ENCODE assay signal across 8 mouse cellular contexts in genomic region chr6:39542631-39543597, GRCm38 (mm10). TPM values are rescaled to one million over a fixed set of nuclear protein-coding genes. Genes with fewer than 3 reads are reported as not detected.
DNase-seq lines count a peak whose midpoint lies in the region; ATAC-seq and TF ChIP-seq lines count a peak whose summit lies in the region.

No protein-coding gene starts in this region.

- no peak for TF ChIP-seq POLR2A in brain, embryonic 14.5 days (IDR thresholded peaks at IDR 0.05; ENCODE audit: borderline replicate concordance, extremely low read depth, insufficient read depth, insufficient read length, poor library complexity, severe bottlenecking)
- no peak for TF ChIP-seq POLR2A in limb, embryonic 14.5 days (IDR thresholded peaks at IDR 0.05; ENCODE audit: borderline replicate concordance, extremely low read depth, insufficient read depth, insufficient read length)

- TF ChIP-seq CTCF in brain, embryonic 14.5 days (IDR thresholded peaks at IDR 0.05; ENCODE audit: borderline replicate concordance, extremely low read depth, insufficient read depth, insufficient read length): no peak

- H3K36me3 ChIP-seq in ES-E14 (ENCODE audit: control insufficient read depth, insufficient read depth, low read length, poor library complexity, severe bottlenecking): peaks cover 2% of the 10 kb centered on the region; the same call in 1 of the 2 replicates
- no peaks in the 10 kb centered on the region for H3K36me3 ChIP-seq in hindbrain, embryonic 16.5 days (ENCODE audit: control insufficient read depth, insufficient read depth, low read length)
- no peaks in the 10 kb centered on the region for H3K36me3 ChIP-seq in limb, embryonic 14.5 days (ENCODE audit: control insufficient read depth, insufficient read depth, low read length)
- no peaks in the 10 kb centered on the region for H3K36me3 ChIP-seq in midbrain, embryonic 15.5 days (replicated peaks)

- peak overlapping the region; percentile 10; the same call in 1 of the 2 replicates for H3K4me2 ChIP-seq in hindbrain, embryonic 16.5 days (ENCODE audit: low read length)
- peak overlapping the region; percentile 31 for H3K4me2 ChIP-seq in limb, embryonic 14.5 days (replicated peaks; ENCODE audit: low read depth, low read length, severe bottlenecking)
- H3K4me2 ChIP-seq in midbrain, embryonic 15.5 days: peak overlapping the region; percentile 21; the same call in 1 of the 2 replicates

- H3K9me3 ChIP-seq in ES-E14 (ENCODE audit: control insufficient read depth, insufficient read depth, low read depth, low read length): no peaks in the 10 kb centered on the region
- no peaks in the 10 kb centered on the region for H3K9me3 ChIP-seq in hindbrain, embryonic 16.5 days (ENCODE audit: control insufficient read depth, low read length)
- no peaks in the 10 kb centered on the region for H3K9me3 ChIP-seq in limb, embryonic 14.5 days (ENCODE audit: control insufficient read depth, low read length)
- no peaks in the 10 kb centered on the region for H3K9me3 ChIP-seq in midbrain, embryonic 15.5 days

- peak overlapping the region; percentile 67; the same call in 1 of the 2 replicates for H3K9ac ChIP-seq in ES-E14 (ENCODE audit: insufficient read depth, low read depth, low read length, poor library complexity, severe bottlenecking)
- H3K9ac ChIP-seq in hindbrain, embryonic 16.5 days (ENCODE audit: low read depth, low read length): peak overlapping the region; percentile 35; the same call in 1 of the 2 replicates
- no peak overlapping the region for H3K9ac ChIP-seq in limb, embryonic 14.5 days (ENCODE audit: low read depth, low read length, severe bottlenecking)
- no peak overlapping the region for H3K9ac ChIP-seq in midbrain, embryonic 15.5 days

- no peak for DNase-seq in ES-E14 (ENCODE audit: low read depth, low spot score)
- peak; percentile 92 for DNase-seq in brain, embryonic 14.5 days (ENCODE audit: low read depth)
- peak; percentile 85 for DNase-seq in gastrocnemius, postnatal 14 days
- peak; percentile 91 for DNase-seq in limb, embryonic 14.5 days (ENCODE audit: low spot score)
- DNase-seq in thymus, postnatal 25 days: peak; percentile 31
- no peak for DNase-seq in layer of hippocampus, adult 9-11 months

- intact Hi-C loops in gastrocnemius, postnatal 14 days (cut with DNase I; ENCODE audit: low total_unique reads): no loop called here

- peaks cover 15 to 39% of the 10 kb centered on the region in 2 experiments for H3K4me1 ChIP-seq in ES-E14 (ENCODE audit: control insufficient read depth in 2 of 2, insufficient read depth in 2 of 2, low read length in 2 of 2, poor library complexity in 1 of 2)
- peaks cover 49% of the 10 kb centered on the region for H3K4me1 ChIP-seq in hindbrain, embryonic 16.5 days (ENCODE audit: control insufficient read depth, insufficient read depth, low read depth, low read length)
- peaks cover 59% of the 10 kb centered on the region for H3K4me1 ChIP-seq in limb, embryonic 14.5 days (ENCODE audit: control insufficient read depth, insufficient read depth, low read length)
- H3K4me1 ChIP-seq in midbrain, embryonic 15.5 days: peaks cover 59% of the 10 kb centered on the region

- peak; percentile 84 for ATAC-seq in hindbrain, embryonic 16.5 days
- ATAC-seq in limb, embryonic 14.5 days (ENCODE audit: low FRiP score, low read depth): peak; percentile 90
- peak; percentile 77 for ATAC-seq in midbrain, embryonic 15.5 days (replicated peaks)

- no peaks in the 10 kb centered on the region for H3K27me3 ChIP-seq in hindbrain, embryonic 16.5 days (replicated peaks; ENCODE audit: control insufficient read depth, insufficient read depth, low read length)
- H3K27me3 ChIP-seq in limb, embryonic 14.5 days (ENCODE audit: control insufficient read depth, insufficient read depth, low read length): no peaks in the 10 kb centered on the region
- no peaks in the 10 kb centered on the region for H3K27me3 ChIP-seq in midbrain, embryonic 15.5 days (replicated peaks)

- in situ Hi-C loops in ES-E14 (cut with MboI; ENCODE audit: low sequenced_read_pairs in 2 of 2, unreplicated experiment in 2 of 2): no loop called here

- peak overlapping the region; percentile 78; the same call in 1 of the 2 replicates for H3K27ac ChIP-seq in ES-E14 (ENCODE audit: insufficient read depth, low read depth, low read length, poor library complexity, severe bottlenecking)
- H3K27ac ChIP-seq in hindbrain, embryonic 16.5 days (ENCODE audit: low read depth, low read length): peak overlapping the region; percentile 29
- H3K27ac ChIP-seq in limb, embryonic 14.5 days (replicated peaks; ENCODE audit: low read depth, low read length): peak overlapping the region; percentile 87
- peak overlapping the region; percentile 71 for H3K27ac ChIP-seq in midbrain, embryonic 15.5 days

- WGBS in hindbrain, embryonic 16.5 days: 14% methylated on average over 15 of the region's 15 CpGs
- WGBS in limb, embryonic 14.5 days: 11% methylated on average over 15 of the region's 15 CpGs
- WGBS in midbrain, embryonic 15.5 days: 17% methylated on average over 15 of the region's 15 CpGs

- H3K4me3 ChIP-seq in ES-E14 (ENCODE audit: insufficient read depth in 1 of 2, low read depth in 1 of 2, low read length in 2 of 2, poor library complexity in 1 of 2, severe bottlenecking in 1 of 2): peak overlapping the region; percentile 11 to 48; a peak in 3 of 4 replicates
- no peak overlapping the region for H3K4me3 ChIP-seq in hindbrain, embryonic 16.5 days (ENCODE audit: low read length)
- no peak overlapping the region for H3K4me3 ChIP-seq in limb, embryonic 14.5 days (replicated peaks; ENCODE audit: low read length)
- H3K4me3 ChIP-seq in midbrain, embryonic 15.5 days: no peak overlapping the region

TF ChIP-seq in ES-E14, 5 proteins besides CTCF, POLR2A, EP300 and RAD21:
- TF ChIP-seq CHD2 (IDR thresholded peaks at IDR 0.05; ENCODE audit: low read depth, low read length): no peak
- TF ChIP-seq HCFC1 (IDR thresholded peaks at IDR 0.05; ENCODE audit: borderline replicate concordance, insufficient read depth, low read length): no peak
- TF ChIP-seq ZNF384 (IDR thresholded peaks at IDR 0.05; ENCODE audit: low read depth, low read length): no peak
- no peak for TF ChIP-seq ZC3H11A (IDR thresholded peaks at IDR 0.05; ENCODE audit: borderline replicate concordance, low read depth, low read length)
- TF ChIP-seq MAFK (IDR thresholded peaks at IDR 0.05; ENCODE audit: insufficient read depth, low read depth, low read length): no peak

RNA-seq across cellular contexts. Expression of gene Dennd2a, which starts 14.8 kb away (rescaled TPM):
- 22.1 and 24.8 TPM in 2 replicates for total RNA-seq in ES-E14 (2012; rRNA removed)
- polyA plus RNA-seq in brain, embryonic 14.5 days (2012; rRNA removed): 37.7 and 44.3 TPM in 2 replicates
- 10 to 100 TPM in 1 of 2 experiments, 1 to 10 TPM in 1; 8.2 to 10.9 TPM for total RNA-seq in gastrocnemius, postnatal 14 days (2021)
- 12.8 and 17.6 TPM in 2 replicates for polyA plus RNA-seq in hindbrain, embryonic 16.5 days (2015; fragmentation: Nextera tagmentation; extraction: Ambion mirVana)
- 52.2 and 60.1 TPM in 2 replicates for polyA plus RNA-seq in limb, embryonic 14.5 days (2012; rRNA removed)
- 28.3 and 31.6 TPM in 2 replicates for polyA plus RNA-seq in limb, embryonic 14.5 days (2014; fragmentation: Nextera tagmentation; extraction: Ambion mirVana)
- polyA plus RNA-seq in midbrain, embryonic 15.5 days (2015; fragmentation: Nextera tagmentation; extraction: Ambion mirVana): 21.0 and 21.2 TPM in 2 replicates

RNA-seq across cellular contexts. Expression of gene Adck2, which starts 30.8 kb away (rescaled TPM):
- total RNA-seq in ES-E14 (2012; rRNA removed): 11.4 and 18.1 TPM in 2 replicates
- 16.5 and 23.3 TPM in 2 replicates for polyA plus RNA-seq in brain, embryonic 14.5 days (2012; rRNA removed)
- 1 to 10 TPM; 7.0 to 7.7 TPM for total RNA-seq in gastrocnemius, postnatal 14 days (2021)
- 42.6 and 47.9 TPM in 2 replicates for polyA plus RNA-seq in hindbrain, embryonic 16.5 days (2015; fragmentation: Nextera tagmentation; extraction: Ambion mirVana)
- 17.0 and 19.3 TPM in 2 replicates for polyA plus RNA-seq in limb, embryonic 14.5 days (2012; rRNA removed)
- 38.4 and 41.1 TPM in 2 replicates for polyA plus RNA-seq in limb, embryonic 14.5 days (2014; fragmentation: Nextera tagmentation; extraction: Ambion mirVana)
- polyA plus RNA-seq in midbrain, embryonic 15.5 days (2015; fragmentation: Nextera tagmentation; extraction: Ambion mirVana): 46.3 and 53.6 TPM in 2 replicates

RNA-seq across cellular contexts. Expression of gene Gm42420, which starts 42.6 kb away (rescaled TPM):
- not detected in 2 replicates for total RNA-seq in ES-E14 (2012; rRNA removed)
- 1.3 and 2.0 TPM in 2 replicates for polyA plus RNA-seq in brain, embryonic 14.5 days (2012; rRNA removed)
- total RNA-seq in gastrocnemius, postnatal 14 days (2021): not detected
- 1.6 and 1.9 TPM in 2 replicates for polyA plus RNA-seq in hindbrain, embryonic 16.5 days (2015; fragmentation: Nextera tagmentation; extraction: Ambion mirVana)
- 0.59 and 1.2 TPM in 2 replicates for polyA plus RNA-seq in limb, embryonic 14.5 days (2012; rRNA removed)
- polyA plus RNA-seq in limb, embryonic 14.5 days (2014; fragmentation: Nextera tagmentation; extraction: Ambion mirVana): 1.2 and 1.7 TPM in 2 replicates
- 0.88 and 2.6 TPM in 2 replicates for polyA plus RNA-seq in midbrain, embryonic 15.5 days (2015; fragmentation: Nextera tagmentation; extraction: Ambion mirVana)

RNA-seq across cellular contexts. Expression of gene Ndufb2, which starts 49.5 kb away (rescaled TPM):
- 109 and 122 TPM in 2 replicates for total RNA-seq in ES-E14 (2012; rRNA removed)
- polyA plus RNA-seq in brain, embryonic 14.5 days (2012; rRNA removed): 188 and 313 TPM in 2 replicates
- 100 to 1,000 TPM; 321 to 366 TPM for total RNA-seq in gastrocnemius, postnatal 14 days (2021)
- polyA plus RNA-seq in hindbrain, embryonic 16.5 days (2015; fragmentation: Nextera tagmentation; extraction: Ambion mirVana): 482 and 563 TPM in 2 replicates
- polyA plus RNA-seq in limb, embryonic 14.5 days (2012; rRNA removed): 148 and 234 TPM in 2 replicates
- polyA plus RNA-seq in limb, embryonic 14.5 days (2014; fragmentation: Nextera tagmentation; extraction: Ambion mirVana): 347 and 358 TPM in 2 replicates
- 389 and 418 TPM in 2 replicates for polyA plus RNA-seq in midbrain, embryonic 15.5 days (2015; fragmentation: Nextera tagmentation; extraction: Ambion mirVana)

Comparison
In these comparisons a context has a peak if more than half of its experiments do, and no peak if none do; other contexts are left out.
1. DNase-seq: peak in brain, embryonic 14.5 days (single experiment), gastrocnemius, postnatal 14 days (single experiment), limb, embryonic 14.5 days (single experiment) and thymus, postnatal 25 days (single experiment); none in ES-E14 (single experiment) and layer of hippocampus, adult 9-11 months (single experiment).
2. H3K27ac ChIP-seq: peak in every context shown above with its lines; median percentile 87 in limb, embryonic 14.5 days; 78 in ES-E14; 71 in midbrain, embryonic 15.5 days; 29 in hindbrain, embryonic 16.5 days.
3. H3K4me3 ChIP-seq: peak in ES-E14 (2 of 2); none in hindbrain, embryonic 16.5 days (single experiment), limb, embryonic 14.5 days (single experiment) and midbrain, embryonic 15.5 days (single experiment).
4. H3K9ac ChIP-seq: peak in ES-E14 (single experiment) and hindbrain, embryonic 16.5 days (single experiment); none in limb, embryonic 14.5 days (single experiment) and midbrain, embryonic 15.5 days (single experiment).
5. Peak in every context shown above with its lines, with median percentiles within 50 percentile points of each other: ATAC-seq and H3K4me2 ChIP-seq.